13 mouse cellular contexts compared by ENCODE assay signal in genomic region chr4:152424922-152425321, GRCm38 (mm10). TPM values are rescaled to one million over a fixed set of nuclear protein-coding genes. Genes with fewer than 3 reads are reported as not detected.
DNase-seq lines count a peak whose midpoint lies in the region; ATAC-seq and TF ChIP-seq lines count a peak whose summit lies in the region.
"Had no signal": no experiment of that assay in that cellular context is flagged by ENCODE, and none has a peak within 500 bp of the region (broad histone marks: within the 10 kb centered on the region; RNA-seq: fewer than 3 reads in every experiment).

No protein-coding gene starts in this region.

- no peak overlapping the region for H3K4me2 ChIP-seq in hindbrain, postnatal 0 days (ENCODE audit: low read depth, low read length)
- no peak overlapping the region for H3K4me2 ChIP-seq in hindbrain, embryonic 16.5 days (ENCODE audit: low read length)
- H3K4me2 ChIP-seq: embryonic facial prominence, embryonic 15.5 days; hindbrain, embryonic 13.5 days; lung, embryonic 15.5 days had no signal

- H3K27ac ChIP-seq in hindbrain, postnatal 0 days: no peak overlapping the region
- no peak overlapping the region for H3K27ac ChIP-seq in hindbrain, embryonic 16.5 days (ENCODE audit: low read depth, low read length)
- H3K27ac ChIP-seq: embryonic facial prominence, embryonic 15.5 days; hindbrain, embryonic 13.5 days; lung, embryonic 15.5 days had no signal

- no peaks in the 10 kb centered on the region for H3K36me3 ChIP-seq in hindbrain, postnatal 0 days (ENCODE audit: insufficient read depth, low read length)
- H3K36me3 ChIP-seq in hindbrain, embryonic 16.5 days (ENCODE audit: control insufficient read depth, insufficient read depth, low read length): no peaks in the 10 kb centered on the region
- H3K36me3 ChIP-seq: embryonic facial prominence, embryonic 15.5 days; hindbrain, embryonic 13.5 days; lung, embryonic 15.5 days had no signal

- no peaks in the 10 kb centered on the region for H3K9me3 ChIP-seq in hindbrain, postnatal 0 days (ENCODE audit: low read length)
- H3K9me3 ChIP-seq in hindbrain, embryonic 16.5 days (ENCODE audit: control insufficient read depth, low read length): peaks cover 3% of the 10 kb centered on the region; the same call in 1 of the 2 replicates
- H3K9me3 ChIP-seq: embryonic facial prominence, embryonic 15.5 days; hindbrain, embryonic 13.5 days; lung, embryonic 15.5 days had no signal

- no peaks in the 10 kb centered on the region for H3K4me1 ChIP-seq in hindbrain, postnatal 0 days (ENCODE audit: insufficient read depth, low read length)
- H3K4me1 ChIP-seq in hindbrain, embryonic 16.5 days (ENCODE audit: control insufficient read depth, insufficient read depth, low read depth, low read length): no peaks in the 10 kb centered on the region
- H3K4me1 ChIP-seq: embryonic facial prominence, embryonic 15.5 days; lung, embryonic 15.5 days had no signal

- ATAC-seq in hindbrain, postnatal 0 days: no peak
- no peak for ATAC-seq in hindbrain, embryonic 16.5 days
- ATAC-seq in inflammation-experienced regulatory T-cells, adult 6 months: peak; percentile 43
- ATAC-seq: activated CD4-positive, CD25-positive, alpha-beta regulatory T cell, adult 4 months had no signal

- TF ChIP-seq CTCF in hindbrain, postnatal 0 days (IDR thresholded peaks at IDR 0.05; ENCODE audit: low read depth): peak; percentile 72

- DNase-seq in hindbrain, postnatal 0 days (ENCODE audit: low spot score): no peak
- peak; percentile 41 for DNase-seq in thymus, postnatal 14 days
- no peak for DNase-seq in thymus, adult 18-20 months
- DNase-seq in adrenal gland, adult (ENCODE audit: inconsistent age in 2 of 2, low spot score in 1 of 2): no peak
- DNase-seq in layer of hippocampus, adult 8-10 months (ENCODE audit: low spot score in 2 of 2): no peak
- no peak for DNase-seq in spleen, adult 18-20 months
- DNase-seq: right cerebral cortex, adult 18-20 months had no signal

- H3K27me3 ChIP-seq in hindbrain, postnatal 0 days (ENCODE audit: insufficient read depth, low read length): no peaks in the 10 kb centered on the region
- no peaks in the 10 kb centered on the region for H3K27me3 ChIP-seq in hindbrain, embryonic 16.5 days (replicated peaks; ENCODE audit: control insufficient read depth, insufficient read depth, low read length)
- H3K27me3 ChIP-seq: embryonic facial prominence, embryonic 15.5 days; hindbrain, embryonic 13.5 days; lung, embryonic 15.5 days had no signal

- 73% methylated on average over 5 of the region's 5 CpGs for WGBS in hindbrain, postnatal 0 days
- whole genome bisulfite sequencing in hindbrain, embryonic 16.5 days: 73% methylated on average over 5 of the region's 5 CpGs

- no peak overlapping the region for H3K9ac ChIP-seq in hindbrain, postnatal 0 days (replicated peaks; ENCODE audit: low read length)
- H3K9ac ChIP-seq in hindbrain, embryonic 16.5 days (ENCODE audit: low read depth, low read length): no peak overlapping the region
- H3K9ac ChIP-seq: embryonic facial prominence, embryonic 15.5 days; hindbrain, embryonic 13.5 days; lung, embryonic 15.5 days had no signal

- no peak overlapping the region for H3K4me3 ChIP-seq in hindbrain, postnatal 0 days (ENCODE audit: low read length)
- no peak overlapping the region for H3K4me3 ChIP-seq in hindbrain, embryonic 16.5 days (ENCODE audit: low read length)
- H3K4me3 ChIP-seq: embryonic facial prominence, embryonic 15.5 days; hindbrain, embryonic 13.5 days; lung, embryonic 15.5 days had no signal

RNA-seq across cellular contexts. Expression of gene Nphp4, which starts 51.6 kb away (rescaled TPM):
- total RNA-seq in hindbrain, postnatal 0 days (2014; rRNA removed): 8.7 and 10.4 TPM in 2 replicates
- polyA plus RNA-seq in hindbrain, postnatal 0 days (2015; fragmentation: Nextera tagmentation; extraction: Ambion mirVana): 3.9 and 4.0 TPM in 2 replicates
- 5.5 and 6.2 TPM in 2 replicates for polyA plus RNA-seq in hindbrain, embryonic 16.5 days (2015; fragmentation: Nextera tagmentation; extraction: Ambion mirVana)
- under 1 TPM in 1 of 3 experiments, not detected in 2; 0.41 TPM for polyA plus RNA-seq in inflammation-experienced regulatory T-cells, adult 6 months (2017; shearing (Covaris generic))
- 10 to 100 TPM; 27.9 to 32.3 (median 29.3) TPM for total RNA-seq in layer of hippocampus, adult 8-10 months (2022)

RNA-seq across cellular contexts. Expression of gene Kcnab2, which starts 52.7 kb away (rescaled TPM):
- 54.0 and 55.6 TPM in 2 replicates for total RNA-seq in hindbrain, postnatal 0 days (2014; rRNA removed)
- 30.8 and 33.2 TPM in 2 replicates for polyA plus RNA-seq in hindbrain, postnatal 0 days (2015; fragmentation: Nextera tagmentation; extraction: Ambion mirVana)
- polyA plus RNA-seq in hindbrain, embryonic 16.5 days (2015; fragmentation: Nextera tagmentation; extraction: Ambion mirVana): 33.2 and 33.5 TPM in 2 replicates
- 100 to 1,000 TPM in 1 of 3 experiments, 10 to 100 TPM in 2; 81.9 to 170 (median 96.5) TPM for polyA plus RNA-seq in inflammation-experienced regulatory T-cells, adult 6 months (2017; shearing (Covaris generic))
- total RNA-seq in layer of hippocampus, adult 8-10 months (2022): 100 to 1,000 TPM; 669 to 725 (median 678) TPM
